Mouse (Mus musculus) bone marrow macrophage, adult 2 months (primary cell): Measurements from ENCODE around the gene AU022252.

ENCODE experiments used
- CTCF ChIP-seq: IDR thresholded peaks from 2 replicates; pipeline ENCODE4 v1.5.1; 2012; ENCODE audit warnings: low read depth, mild to moderate bottlenecking, low read length, moderate library complexity
- POLR2A ChIP-seq: IDR thresholded peaks from 2 replicates; pipeline ENCODE4 v1.6.1; 2012; ENCODE audit warnings: mild to moderate bottlenecking, low read depth, low read length, borderline replicate concordance

- no peak for TF ChIP-seq POLR2A
- TF ChIP-seq CTCF: 0 out of 2 replicates have a peak, but pooled peaks have one; percentile 0
Observed at GRCm38 (mm10) chr4:119238661-119239060, 6.1 kb upstream of the AU022252 start.
